Mouse (Mus musculus) forebrain, embryonic 14.5 days (tissue): ENCODE results near the gene Ablim1. TPM values are rescaled to one million over a fixed set of nuclear protein-coding genes. Genes with fewer than 3 reads are reported as not detected.
A peak's percentile ranks its signal among the peaks of the same experiment; 100 is the strongest.

Source experiments
- ATAC-seq: fragments of 200-750 bp; cut with Nextera tagmentation; 2 replicates; pipeline ENCODE4 v1.8.0; 2017; ENCODE audit warnings: mild to moderate bottlenecking, moderate library complexity
- DNase-seq: peaks from one replicate; pipeline ENCODE4 v3.0.0-alpha.2; 2015; ENCODE audit warnings: low spot score
- H3K27ac ChIP-seq: fragments of 300-500 bp; sonication (generic); 2 replicates; pipeline ENCODE4 v1.5.1; 2014; ENCODE audit warnings: low read depth, mild to moderate bottlenecking, control low read depth, low read length, moderate library complexity
- H3K27me3 ChIP-seq: fragments of 300-500 bp; sonication (generic); replicated peaks from 2 replicates; pipeline ENCODE4 v1.6.1; 2014; ENCODE audit warnings: low read length, control low read depth, mixed read lengths; ENCODE audit not compliant: control insufficient read depth, insufficient read depth
- H3K36me3 ChIP-seq: fragments of 300-500 bp; sonication (generic); 2 replicates; pipeline ENCODE4 v1.6.1; 2014; ENCODE audit warnings: low read length, control low read depth; ENCODE audit not compliant: control insufficient read depth, insufficient read depth
- H3K4me1 ChIP-seq: fragments of 300-500 bp; sonication (generic); 2 replicates; pipeline ENCODE4 v1.6.1; 2014; ENCODE audit warnings: antibody characterized with exemption, low read length, control low read depth; ENCODE audit not compliant: control insufficient read depth, insufficient read depth
- H3K4me2 ChIP-seq: fragments of 300-500 bp; sonication (generic); 2 replicates; pipeline ENCODE4 v1.6.1; 2014; ENCODE audit warnings: mild to moderate bottlenecking, control low read depth, low read length
- H3K4me3 ChIP-seq: fragments of 300-500 bp; sonication (generic); 2 replicates; pipeline ENCODE4 v1.5.1; 2014; ENCODE audit warnings: low read depth, low read length, control low read depth
- H3K9ac ChIP-seq: fragments of 300-500 bp; sonication (generic); 2 replicates; pipeline ENCODE4 v1.6.1; 2014; ENCODE audit warnings: mild to moderate bottlenecking, low read length, control low read depth, moderate library complexity
- H3K9me3 ChIP-seq: fragments of 300-500 bp; sonication (generic); replicated peaks from 2 replicates; pipeline ENCODE4 v1.6.1; 2016; ENCODE audit warnings: low read length, control low read depth, mixed read lengths; ENCODE audit not compliant: control insufficient read depth
- WGBS: fragments of 180-500 bp; shearing (Covaris S2); extraction: QIAGEN DNeasy Blood & Tissue Kit; methylation state at CpG from one replicate; pipeline ENCODE4 v1.1.7; 2014; 5-methylcytosine and 5-hydroxymethylcytosine counted together
- polyA plus RNA-seq: library from polyadenylated mRNA; unstranded; fragments of >200 nt; fragmentation: Nextera tagmentation; extraction: Ambion mirVana; gene quantifications from 2 replicates; pipeline ENCODE4 v1.2.1, GENCODE M21; 2014

Ablim1 gene
- polyA plus RNA-seq, 1 experiment from 2014 or later = 24.0 TPM

- Histone ChIP-seq H3K9me3 (no peaks in the 10 kb centered on the region), H3K27me3 (no peaks in the 10 kb centered on the region), H3K36me3 (no peaks in the 10 kb centered on the region), H3K9ac (no peak overlapping the region), H3K27ac (no peak overlapping the region), H3K4me2 (no peak overlapping the region), H3K4me1 (peaks cover 5% of the 10 kb centered on the region; the same call in 1 of the 2 replicates), H3K4me3 (no peak overlapping the region)
- ATAC-seq = no peak
- 83% methylated on average over 3 of the region's 3 CpGs for WGBS
- DNase-seq = no peak
Measured at GRCm38 (mm10) chr19:57316597-57316996, 1.9 kb upstream of the Ablim1 start.

- Histone ChIP-seq H3K4me2 (peak overlapping the region; percentile 96), H3K9me3 (no peaks in the 10 kb centered on the region), H3K27ac (peak overlapping the region; percentile 68; the same call in 1 of the 2 replicates), H3K9ac (peak overlapping the region; percentile 82), H3K4me3 (peak overlapping the region; percentile 62), H3K36me3 (no peaks in the 10 kb centered on the region), H3K27me3 (no peaks in the 10 kb centered on the region), H3K4me1 (peaks cover 5% of the 10 kb centered on the region; the same call in 1 of the 2 replicates)
- 42% methylated on average over 11 of the region's 11 CpGs for WGBS
- ATAC-seq (no peak; the same call in none of the 2 replicates), DNase-seq (no peak)
Measured at GRCm38 (mm10) chr19:57315013-57315565, 370 bp upstream of the Ablim1 start.

GRCm38 (mm10) chr19:57313891-57314345, 801 bp downstream of the Ablim1 start:
- peak overlapping the region; percentile 68; the same call in 1 of the 2 replicates for H3K27ac ChIP-seq
- peak overlapping the region; percentile 62 for H3K4me3 ChIP-seq
- WGBS = 66% methylated on average over 3 of the region's 3 CpGs
- H3K9ac ChIP-seq = peak overlapping the region; percentile 82
- ATAC-seq (no peak), DNase-seq (peak; percentile 27)
- no peaks in the 10 kb centered on the region for H3K9me3 ChIP-seq
- peaks cover 5% of the 10 kb centered on the region; the same call in 1 of the 2 replicates for H3K4me1 ChIP-seq
- peak overlapping the region; percentile 96 for H3K4me2 ChIP-seq
- no peaks in the 10 kb centered on the region for H3K27me3 ChIP-seq
- no peaks in the 10 kb centered on the region for H3K36me3 ChIP-seq

GRCm38 (mm10) chr19:57313226-57313625, 1.5 kb downstream of the Ablim1 start:
- WGBS = 79% methylated on average over 10 of the region's 10 CpGs
- peak overlapping the region; percentile 96; the same call in 1 of the 2 replicates for H3K4me2 ChIP-seq
- H3K27me3 ChIP-seq = no peaks in the 10 kb centered on the region
- no peaks in the 10 kb centered on the region for H3K9me3 ChIP-seq
- DNase-seq = no peak
- H3K4me3 ChIP-seq = no peak overlapping the region
- no peak overlapping the region for H3K27ac ChIP-seq
- no peak for ATAC-seq
- peaks cover 5% of the 10 kb centered on the region; the same call in 1 of the 2 replicates for H3K4me1 ChIP-seq
- H3K36me3 ChIP-seq = no peaks in the 10 kb centered on the region
- H3K9ac ChIP-seq = no peak overlapping the region

GRCm38 (mm10) chr19:57309980-57310379, 4.7 kb downstream of the Ablim1 start:
- no peak overlapping the region for H3K4me3 ChIP-seq
- H3K36me3 ChIP-seq = no peaks in the 10 kb centered on the region
- DNase-seq (no peak), ATAC-seq (no peak)
- H3K9ac ChIP-seq = no peak overlapping the region
- peaks cover 5% of the 10 kb centered on the region; the same call in 1 of the 2 replicates for H3K4me1 ChIP-seq
- H3K9me3 ChIP-seq = no peaks in the 10 kb centered on the region
- H3K27me3 ChIP-seq = no peaks in the 10 kb centered on the region
- 69% methylated on average over 4 of the region's 4 CpGs for WGBS
- H3K4me2 ChIP-seq = no peak overlapping the region
- no peak overlapping the region for H3K27ac ChIP-seq

- Histone ChIP-seq H3K36me3 (no peaks in the 10 kb centered on the region), H3K9me3 (no peaks in the 10 kb centered on the region), H3K4me2 (no peak overlapping the region), H3K27ac (no peak overlapping the region), H3K4me3 (no peak overlapping the region), H3K9ac (no peak overlapping the region), H3K27me3 (no peaks in the 10 kb centered on the region), H3K4me1 (no peaks in the 10 kb centered on the region)
- DNase-seq = peak; percentile 58
- no peak for ATAC-seq
- 51% methylated on average over 4 of the region's 4 CpGs for WGBS
Measured at GRCm38 (mm10) chr19:57306601-57307000, 8.1 kb downstream of the Ablim1 start.

- Histone ChIP-seq H3K27me3 (no peaks in the 10 kb centered on the region), H3K4me3 (no peak overlapping the region), H3K27ac (no peak overlapping the region), H3K4me2 (no peak overlapping the region), H3K9ac (no peak overlapping the region), H3K4me1 (no peaks in the 10 kb centered on the region), H3K9me3 (no peaks in the 10 kb centered on the region), H3K36me3 (no peaks in the 10 kb centered on the region)
- ATAC-seq (no peak), DNase-seq (no peak)
- WGBS = 77% methylated on average over 8 of the region's 8 CpGs
Measured at GRCm38 (mm10) chr19:57305972-57306371, 8.7 kb downstream of the Ablim1 start.

GRCm38 (mm10) chr19:57304666-57305065, 10.1 kb downstream of the Ablim1 start:
- H3K4me3 ChIP-seq = no peak overlapping the region
- no peak for ATAC-seq
- no peak overlapping the region for H3K9ac ChIP-seq
- H3K4me1 ChIP-seq = no peaks in the 10 kb centered on the region
- no peaks in the 10 kb centered on the region for H3K9me3 ChIP-seq
- H3K27me3 ChIP-seq = no peaks in the 10 kb centered on the region
- 66% methylated on average over 2 of the region's 2 CpGs for whole genome bisulfite sequencing
- H3K4me2 ChIP-seq = no peak overlapping the region
- no peak for DNase-seq
- no peak overlapping the region for H3K27ac ChIP-seq
- H3K36me3 ChIP-seq = no peaks in the 10 kb centered on the region

- Histone ChIP-seq H3K27me3 (no peaks in the 10 kb centered on the region), H3K4me3 (no peak overlapping the region), H3K9me3 (no peaks in the 10 kb centered on the region), H3K4me1 (no peaks in the 10 kb centered on the region), H3K27ac (no peak overlapping the region), H3K36me3 (no peaks in the 10 kb centered on the region), H3K9ac (no peak overlapping the region), H3K4me2 (no peak overlapping the region)
- WGBS = 52% methylated on average over 12 of the region's 12 CpGs
- ATAC-seq = no peak
- DNase-seq = no peak
Measured at GRCm38 (mm10) chr19:57301961-57302395, 12.7 kb downstream of the Ablim1 start.
